Mouse (Mus musculus) neural tube, embryonic 15.5 days (tissue): ENCODE measurements around the gene Gm11444. TPM values are rescaled to one million over a fixed set of nuclear protein-coding genes. Genes with fewer than 3 reads are reported as not detected.

Experiments used
- ATAC-seq: fragments of 200-750 bp; cut with Nextera tagmentation; 2 replicates; pipeline ENCODE4 v1.8.0; 2017; ENCODE audit warnings: mild to moderate bottlenecking, moderate TSS enrichment, moderate library complexity; ENCODE audit not compliant: low FRiP score
- H3K27ac ChIP-seq: fragments of 300-500 bp; sonication (generic); replicated peaks from 2 replicates; pipeline ENCODE4 v1.5.1; 2015; ENCODE audit warnings: mild to moderate bottlenecking, inconsistent platforms
- H3K27me3 ChIP-seq: fragments of 300-500 bp; sonication (generic); replicated peaks from 2 replicates; pipeline ENCODE4 v1.6.1; 2015; ENCODE audit warnings: inconsistent platforms
- H3K36me3 ChIP-seq: fragments of 300-500 bp; sonication (generic); 2 replicates; pipeline ENCODE4 v1.6.1; 2015; ENCODE audit warnings: inconsistent platforms
- H3K4me1 ChIP-seq: fragments of 300-500 bp; sonication (generic); 2 replicates; pipeline ENCODE4 v1.6.1; 2015; ENCODE audit warnings: inconsistent platforms
- H3K4me2 ChIP-seq: fragments of 300-500 bp; sonication (generic); 2 replicates; pipeline ENCODE4 v1.6.1; 2015; ENCODE audit warnings: inconsistent platforms, mild to moderate bottlenecking, moderate library complexity
- H3K4me3 ChIP-seq: fragments of 300-500 bp; sonication (generic); replicated peaks from 2 replicates; pipeline ENCODE4 v1.5.1; 2015; ENCODE audit warnings: mild to moderate bottlenecking, inconsistent platforms
- H3K9ac ChIP-seq: fragments of 300-500 bp; sonication (generic); replicated peaks from 2 replicates; pipeline ENCODE4 v1.6.1; 2015; ENCODE audit warnings: mild to moderate bottlenecking, inconsistent platforms
- H3K9me3 ChIP-seq: fragments of 300-500 bp; sonication (generic); replicated peaks from 2 replicates; pipeline ENCODE4 v1.6.1; 2016; ENCODE audit warnings: inconsistent platforms
- WGBS: fragments of 180-500 bp; shearing (Covaris S2); methylation state at CpG from one replicate; pipeline ENCODE4 v1.1.7; 2015; ENCODE audit warnings: mixed read lengths; 5-methylcytosine and 5-hydroxymethylcytosine counted together
- polyA plus RNA-seq: library from polyadenylated mRNA; unstranded; fragments of >200 nt; fragmentation: Nextera tagmentation; extraction: Ambion mirVana; gene quantifications from 2 replicates; pipeline ENCODE4 v1.2.1, GENCODE M21; 2015

Gm11444 gene
- polyA plus RNA-seq, 1 experiment from 2014 or later = not detected

- Histone ChIP-seq H3K9ac (no peak overlapping the region), H3K4me3 (no peak overlapping the region), H3K27ac (no peak overlapping the region), H3K4me1 (0 out of 2 replicates have a peak, but pooled peaks cover 6% of the 10 kb centered on the region), H3K36me3 (no peaks in the 10 kb centered on the region), H3K4me2 (no peak overlapping the region), H3K9me3 (no peaks in the 10 kb centered on the region), H3K27me3 (peaks cover 95% of the 10 kb centered on the region)
- ATAC-seq = no peak
- 24% methylated on average over 8 of the region's 8 CpGs for WGBS
These were observed 39.1 kb upstream of the Gm11444 start for GRCm38 (mm10) chr11:85889056-85889729.

- Histone ChIP-seq H3K27ac (no peak overlapping the region), H3K27me3 (peaks cover 93% of the 10 kb centered on the region), H3K4me3 (no peak overlapping the region), H3K9ac (no peak overlapping the region), H3K4me2 (no peak overlapping the region), H3K4me1 (0 out of 2 replicates have a peak, but pooled peaks cover 6% of the 10 kb centered on the region), H3K9me3 (no peaks in the 10 kb centered on the region), H3K36me3 (no peaks in the 10 kb centered on the region)
- 3% methylated on average over 26 of the region's 26 CpGs for WGBS
- ATAC-seq = no peak
These were observed 38.4 kb upstream of the Gm11444 start for GRCm38 (mm10) chr11:85888451-85888961.

- ATAC-seq = no peak
- Histone ChIP-seq H3K4me3 (no peak overlapping the region), H3K27ac (no peak overlapping the region), H3K4me2 (no peak overlapping the region), H3K9me3 (no peaks in the 10 kb centered on the region), H3K36me3 (no peaks in the 10 kb centered on the region), H3K4me1 (0 out of 2 replicates have a peak, but pooled peaks cover 6% of the 10 kb centered on the region), H3K9ac (no peak overlapping the region), H3K27me3 (peaks cover 93% of the 10 kb centered on the region)
- 1% methylated on average over 17 of the region's 17 CpGs for whole genome bisulfite sequencing
These were observed 37.8 kb upstream of the Gm11444 start for GRCm38 (mm10) chr11:85887801-85888450.

GRCm38 (mm10) chr11:85887273-85887672, 37.1 kb upstream of the Gm11444 start:
- Histone ChIP-seq H3K36me3 (no peaks in the 10 kb centered on the region), H3K9me3 (no peaks in the 10 kb centered on the region), H3K4me3 (no peak overlapping the region), H3K27me3 (peaks cover 92% of the 10 kb centered on the region), H3K27ac (no peak overlapping the region), H3K4me1 (0 out of 2 replicates have a peak, but pooled peaks cover 6% of the 10 kb centered on the region), H3K9ac (no peak overlapping the region), H3K4me2 (no peak overlapping the region)
- WGBS = 24% methylated on average over 6 of the region's 6 CpGs
- ATAC-seq = no peak

GRCm38 (mm10) chr11:85886429-85886785, 36.3 kb upstream of the Gm11444 start:
- 0 out of 2 replicates have a peak, but pooled peaks cover 6% of the 10 kb centered on the region for H3K4me1 ChIP-seq
- no peak for ATAC-seq
- H3K27ac ChIP-seq = no peak overlapping the region
- peaks cover 91% of the 10 kb centered on the region for H3K27me3 ChIP-seq
- no peak overlapping the region for H3K4me3 ChIP-seq
- 4% methylated on average over 22 of the region's 22 CpGs for WGBS
- H3K36me3 ChIP-seq = no peaks in the 10 kb centered on the region
- H3K4me2 ChIP-seq = no peak overlapping the region
- no peak overlapping the region for H3K9ac ChIP-seq
- H3K9me3 ChIP-seq = no peaks in the 10 kb centered on the region

GRCm38 (mm10) chr11:85885665-85886428, 35.7 kb upstream of the Gm11444 start, which contains the start of gene Tbx4:
TSS of gene Tbx4 (plus strand) at chr11:85886422.
- 0 out of 2 replicates have a peak, but pooled peaks cover 6% of the 10 kb centered on the region for H3K4me1 ChIP-seq
- H3K9ac ChIP-seq = no peak within 1 kb of the TSS
- peaks cover 91% of the 10 kb centered on the region for H3K27me3 ChIP-seq
- H3K4me3 ChIP-seq = no peak within 1 kb of the TSS
- WGBS = 15% methylated on average over 27 of the region's 28 CpGs
- no peaks in the 10 kb centered on the region for H3K9me3 ChIP-seq
- H3K27ac ChIP-seq = no peak within 1 kb of the TSS
- H3K36me3 ChIP-seq = no peaks in the 10 kb centered on the region
- no peak within 1 kb of the TSS for H3K4me2 ChIP-seq
- no peak for ATAC-seq

- 0 out of 2 replicates have a peak, but pooled peaks cover 6% of the 10 kb centered on the region for H3K4me1 ChIP-seq
- no peak overlapping the region for H3K9ac ChIP-seq
- peaks cover 83% of the 10 kb centered on the region for H3K27me3 ChIP-seq
- H3K27ac ChIP-seq = no peak overlapping the region
- WGBS = 55% methylated on average over 4 of the region's 4 CpGs
- no peak overlapping the region for H3K4me2 ChIP-seq
- H3K9me3 ChIP-seq = no peaks in the 10 kb centered on the region
- ATAC-seq = no peak
- no peak overlapping the region for H3K4me3 ChIP-seq
- H3K36me3 ChIP-seq = no peaks in the 10 kb centered on the region
These were observed 34.4 kb upstream of the Gm11444 start for GRCm38 (mm10) chr11:85884498-85884897.

GRCm38 (mm10) chr11:85876059-85876788, 26.1 kb upstream of the Gm11444 start:
- H3K27ac ChIP-seq = no peak overlapping the region
- H3K4me1 ChIP-seq = no peaks in the 10 kb centered on the region
- peaks cover 9% of the 10 kb centered on the region; the same call in 1 of the 2 replicates for H3K27me3 ChIP-seq
- no peak for ATAC-seq
- H3K9ac ChIP-seq = no peak overlapping the region
- H3K4me2 ChIP-seq = peak overlapping the region; percentile 36
- 44% methylated on average over 24 of the region's 24 CpGs for WGBS
- H3K36me3 ChIP-seq = no peaks in the 10 kb centered on the region
- no peaks in the 10 kb centered on the region for H3K9me3 ChIP-seq
- no peak overlapping the region for H3K4me3 ChIP-seq

GRCm38 (mm10) chr11:85864363-85864762, 14.2 kb upstream of the Gm11444 start:
- 43% methylated on average over 7 of the region's 7 CpGs for WGBS
- H3K36me3 ChIP-seq = no peaks in the 10 kb centered on the region
- no peaks in the 10 kb centered on the region for H3K9me3 ChIP-seq

GRCm38 (mm10) chr11:85857997-85858698, 8.0 kb upstream of the Gm11444 start:
- no peak overlapping the region for H3K4me2 ChIP-seq
- H3K4me1 ChIP-seq = no peaks in the 10 kb centered on the region
- H3K9me3 ChIP-seq = no peaks in the 10 kb centered on the region
- WGBS = 6% methylated on average over 6 of the region's 6 CpGs
- no peak for ATAC-seq
- no peak overlapping the region for H3K9ac ChIP-seq
- H3K27ac ChIP-seq = no peak overlapping the region
- no peak overlapping the region for H3K4me3 ChIP-seq
- H3K27me3 ChIP-seq = no peaks in the 10 kb centered on the region
- H3K36me3 ChIP-seq = no peaks in the 10 kb centered on the region

More at GRCm38 (mm10) chr11:85864363-85864762, 14.2 kb upstream of the Gm11444 start:
- H3K27me3 ChIP-seq = no peaks in the 10 kb centered on the region
- no peak overlapping the region for H3K27ac ChIP-seq
- no peak for ATAC-seq
- H3K4me1 ChIP-seq = no peaks in the 10 kb centered on the region
- no peak overlapping the region for H3K4me2 ChIP-seq
- H3K4me3 ChIP-seq = no peak overlapping the region
- H3K9ac ChIP-seq = no peak overlapping the region
